Mouse (Mus musculus) layer of hippocampus, adult 9-11 months (tissue): ENCODE results near the gene Med13l.

Source experiments
- DNase-seq: peaks from one replicate; pipeline ENCODE4 v3.0.0; 2022

The Med13l gene

DNA sequence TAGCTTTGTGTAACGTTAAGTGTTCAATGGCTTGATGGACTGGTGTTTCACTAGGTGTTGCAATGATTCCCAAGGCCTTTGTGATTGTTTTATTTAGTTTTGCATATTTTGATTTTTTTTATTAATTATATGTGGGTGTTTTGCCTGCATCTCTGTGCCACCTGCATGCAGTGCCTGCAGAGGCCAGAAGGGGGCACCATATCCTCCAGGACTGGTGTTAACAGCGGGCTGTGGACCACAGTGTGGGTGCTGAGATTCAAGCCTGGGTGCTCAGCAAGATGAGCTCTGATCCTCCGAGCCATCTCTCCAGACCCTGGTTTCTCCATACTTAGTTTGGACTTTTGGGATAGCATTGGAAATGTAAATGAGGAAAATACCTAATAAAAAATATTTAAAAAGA is 143.7 kb downstream of the Med13l start:
- DNase-seq, result no peak

DNA sequence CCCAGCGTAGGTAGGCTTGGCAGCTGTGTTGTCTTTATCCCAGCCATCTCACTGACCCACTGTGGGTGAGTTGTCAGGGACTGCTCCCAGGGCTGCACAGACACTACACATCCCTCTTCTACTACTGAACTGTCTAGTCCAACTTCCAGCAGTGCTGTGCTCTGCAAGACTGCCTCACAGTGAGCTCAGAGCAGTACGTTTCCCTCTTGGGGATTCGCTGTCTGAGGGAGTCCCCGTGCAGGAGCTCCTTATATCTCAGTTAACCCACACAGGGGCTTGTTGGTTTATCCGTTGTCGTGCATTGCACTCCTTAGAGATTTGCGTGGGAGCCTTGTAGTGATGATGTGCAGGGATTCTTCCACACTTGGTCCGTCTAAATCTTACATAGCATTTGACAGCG is 144.5 kb downstream of the Med13l start:
- no peak for DNase-seq

DNA sequence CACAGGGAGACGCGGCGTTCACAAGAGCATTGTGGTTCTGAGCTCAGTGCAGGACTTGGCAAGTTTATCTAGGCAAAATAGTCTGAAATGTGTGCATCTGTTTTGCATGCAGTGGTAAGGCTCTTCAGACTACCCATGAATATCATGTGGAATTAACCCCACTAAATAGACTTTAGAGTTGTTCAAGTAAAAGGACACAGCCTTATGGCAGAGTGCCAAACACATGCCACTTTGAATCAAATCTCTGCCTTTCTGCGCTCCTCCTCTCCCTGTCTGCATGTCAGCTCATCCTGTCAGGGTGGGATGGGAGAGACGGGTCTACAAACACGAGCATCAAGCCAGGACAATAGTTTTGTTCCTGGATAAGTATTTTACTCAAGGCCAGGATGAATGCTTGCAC is 145.5 kb downstream of the Med13l start:
- no peak for DNase-seq

DNA sequence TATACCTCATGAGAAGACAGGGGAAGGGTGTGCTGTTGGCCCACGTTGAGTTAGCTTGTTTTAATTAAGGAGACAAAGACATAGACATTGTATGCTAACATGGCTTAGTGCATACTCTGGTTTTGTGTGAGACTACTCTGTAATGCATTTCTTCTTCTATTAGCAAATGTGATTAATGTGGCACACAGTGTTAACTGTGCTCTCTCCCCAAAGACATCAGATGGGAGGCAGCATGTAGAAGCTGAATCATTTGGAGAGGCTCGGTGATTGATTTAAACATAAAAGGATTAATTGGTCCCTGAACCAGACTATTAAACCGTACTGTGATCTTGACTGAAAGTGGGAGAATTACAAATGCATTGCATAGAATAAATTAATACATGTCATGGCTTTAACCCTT is 145.9 kb downstream of the Med13l start:
- no peak for DNase-seq

DNA sequence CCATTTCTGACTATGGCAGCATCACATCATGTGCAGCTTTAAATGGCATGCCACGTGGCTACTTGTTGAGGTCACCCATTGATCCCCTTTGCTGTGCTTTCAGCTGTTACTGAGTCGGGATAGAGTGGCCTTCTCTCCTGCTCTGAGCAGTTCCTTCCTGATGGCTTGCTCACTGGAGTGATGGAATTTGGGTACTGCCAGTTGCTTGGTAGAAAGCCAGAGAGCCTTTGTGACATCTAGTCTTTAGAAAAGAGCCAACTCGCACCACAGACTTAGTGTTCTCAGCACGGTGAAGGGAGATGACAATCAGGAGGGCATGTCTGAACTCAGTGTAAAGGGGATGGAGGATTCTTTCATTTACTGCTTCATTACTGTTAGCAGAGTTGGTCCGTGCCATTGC is 147.0 kb downstream of the Med13l start:
- no peak for DNase-seq

DNA sequence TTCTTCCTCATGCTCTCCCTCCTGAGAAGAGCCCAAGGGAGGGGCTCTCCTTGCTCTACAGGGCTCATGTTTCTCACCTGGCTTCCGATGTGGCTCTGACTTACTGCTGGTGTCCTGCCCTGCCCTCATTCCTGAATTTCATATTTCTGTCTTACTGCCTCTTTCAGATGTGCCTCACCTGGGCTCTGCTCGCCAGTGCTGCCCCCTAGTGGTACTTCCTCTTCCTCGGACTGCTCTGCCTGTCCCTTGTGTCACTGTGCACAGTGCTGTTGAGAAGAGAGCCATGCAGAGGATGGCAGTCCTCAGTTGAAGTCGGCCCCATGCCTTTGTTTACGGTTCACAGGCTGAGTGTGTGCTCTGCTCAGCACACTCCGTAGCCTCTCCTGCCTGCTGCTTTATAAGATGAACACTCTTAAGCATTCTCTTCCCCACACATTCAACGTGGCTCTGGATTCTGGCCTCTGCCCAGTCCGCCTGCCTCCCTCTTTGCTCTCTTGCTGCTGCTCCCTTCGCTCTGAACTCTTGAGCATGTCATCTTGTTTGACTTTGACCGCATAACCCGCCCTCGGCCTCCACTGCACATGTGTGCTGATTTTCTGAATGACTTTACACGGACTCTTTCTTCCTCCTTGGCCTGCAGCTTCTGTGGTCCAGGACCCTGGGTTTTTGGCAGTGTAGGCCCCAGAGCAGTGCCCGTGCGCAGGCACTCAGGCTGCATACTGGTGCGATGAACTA is 147.9 kb downstream of the Med13l start:
- peak; percentile 50 for DNase-seq

DNA sequence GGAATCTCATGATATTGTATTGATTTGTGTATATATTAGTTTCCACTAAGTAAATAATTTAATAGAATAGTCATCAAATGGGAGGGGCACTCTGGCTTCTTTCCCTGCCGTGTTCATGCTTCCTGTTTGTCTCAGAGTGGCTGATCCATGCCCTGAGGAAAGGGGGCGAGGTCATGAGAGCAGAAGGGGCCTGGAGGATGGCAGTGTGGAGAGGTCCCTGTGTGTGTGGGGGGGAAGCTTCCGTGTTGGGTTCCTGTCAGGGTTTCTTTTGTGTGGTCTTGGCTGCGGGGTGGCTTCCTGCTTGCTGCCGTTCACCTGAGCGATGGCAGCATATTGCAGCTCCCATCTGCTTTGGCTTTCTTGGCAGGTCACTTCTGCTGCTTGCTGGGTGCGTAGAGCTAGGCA is 149.4 kb downstream of the Med13l start:
- DNase-seq, result no peak

DNA sequence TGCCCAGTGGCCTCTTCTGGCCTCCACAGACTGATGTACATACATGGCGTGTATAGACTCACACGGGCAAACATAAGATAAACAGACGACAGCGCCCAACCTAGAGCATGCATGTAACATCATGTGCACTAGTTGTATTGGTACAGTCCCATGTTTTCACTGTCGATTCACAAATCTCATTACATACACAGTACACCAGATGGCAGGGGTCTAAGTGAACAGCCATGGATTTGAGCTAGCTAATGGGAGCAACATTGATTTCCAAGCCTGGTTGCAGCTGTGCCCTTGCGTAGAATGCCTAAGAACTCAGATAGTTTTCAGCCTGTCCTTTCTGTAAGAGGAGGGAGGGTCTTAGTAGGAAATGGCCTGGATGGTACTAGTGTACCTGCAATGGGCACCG is 155.0 kb downstream of the Med13l start:
- DNase-seq, result no peak

DNA sequence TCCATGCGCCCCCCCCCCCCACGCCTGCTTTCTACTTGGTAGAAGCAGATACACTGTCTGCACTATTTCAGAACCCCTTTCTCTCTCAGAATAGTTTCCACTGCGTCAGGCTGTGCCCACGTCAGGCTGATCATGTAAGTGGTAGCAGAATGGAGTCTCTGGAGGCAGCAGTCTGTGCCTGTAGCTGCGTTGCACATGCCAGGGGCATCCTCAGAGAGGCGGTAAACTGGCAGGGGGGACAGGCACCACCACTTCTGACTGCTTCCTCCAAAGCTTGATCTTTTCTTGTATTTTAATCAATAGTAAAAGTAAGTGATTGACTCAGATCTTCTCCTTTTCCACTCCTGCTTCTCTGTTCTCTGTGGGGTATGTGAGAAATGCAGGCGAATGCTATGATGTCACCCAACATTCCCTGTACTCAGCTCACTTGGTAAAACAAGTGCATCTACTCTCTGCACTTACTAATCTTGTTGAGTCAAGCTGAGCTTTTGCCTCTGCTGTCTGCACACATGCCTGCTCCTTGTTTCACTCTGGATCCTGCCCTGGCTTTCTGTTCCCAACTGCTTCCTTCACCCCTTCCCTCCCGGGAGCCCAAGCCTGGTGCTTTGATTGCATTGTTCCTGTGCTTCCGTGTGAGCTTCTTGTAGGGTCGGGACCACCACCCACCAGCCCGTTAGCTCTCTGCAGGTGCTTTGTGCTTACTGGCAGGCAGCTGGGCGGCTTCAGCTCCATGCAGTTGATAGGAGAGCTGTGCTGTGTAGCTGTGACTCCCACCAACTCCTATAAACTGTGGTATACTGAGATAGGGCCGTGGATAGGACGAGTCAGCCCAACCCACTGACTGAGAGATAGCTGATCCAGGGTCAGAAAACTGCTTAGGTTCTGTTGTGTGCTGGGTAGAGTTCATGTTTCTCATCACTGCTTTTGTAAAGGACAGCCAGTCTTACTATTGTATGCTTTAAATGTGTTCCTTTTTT is 156.1 kb downstream of the Med13l start:
- DNase-seq, result no peak

DNA sequence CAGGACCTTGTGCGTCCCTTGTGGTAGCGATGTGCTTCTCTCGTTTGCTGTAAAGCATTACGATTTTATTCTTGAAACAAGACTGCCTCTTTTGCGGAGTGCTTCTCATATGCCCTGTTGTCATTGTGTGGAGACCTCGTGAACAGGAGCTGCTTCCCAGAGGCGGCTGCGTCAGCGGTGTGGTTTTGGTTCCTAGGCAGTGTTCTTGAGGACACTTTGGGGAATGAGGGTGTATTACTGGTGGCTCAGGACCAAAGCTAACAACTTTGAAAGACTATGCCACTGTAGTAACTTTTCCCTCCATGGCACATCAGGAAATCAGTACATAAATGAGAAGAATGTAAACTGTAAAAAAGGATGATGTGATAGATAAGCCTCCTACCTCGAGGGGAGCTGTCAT is 157.0 kb downstream of the Med13l start:
- DNase-seq, result no peak

DNA sequence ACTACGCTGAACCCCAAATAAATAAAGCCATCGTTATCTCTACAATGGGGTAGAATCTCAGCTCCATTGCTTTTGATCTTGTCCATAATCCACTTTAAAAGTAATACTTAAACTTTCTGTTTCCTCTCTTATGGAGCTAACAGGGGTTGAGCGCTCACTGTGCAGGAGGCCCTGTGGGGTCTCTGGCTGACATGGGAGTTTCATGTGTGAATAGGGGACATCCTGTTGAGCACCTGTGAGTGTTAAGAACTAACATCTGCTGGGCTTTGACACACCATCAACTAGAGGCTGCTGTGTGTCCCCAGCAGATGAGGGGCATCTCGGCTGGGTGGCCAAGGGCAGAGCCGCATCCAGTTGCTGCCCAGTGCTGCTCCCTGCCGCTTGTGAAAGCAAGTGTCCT is 157.6 kb downstream of the Med13l start:
- DNase-seq, result no peak

DNA sequence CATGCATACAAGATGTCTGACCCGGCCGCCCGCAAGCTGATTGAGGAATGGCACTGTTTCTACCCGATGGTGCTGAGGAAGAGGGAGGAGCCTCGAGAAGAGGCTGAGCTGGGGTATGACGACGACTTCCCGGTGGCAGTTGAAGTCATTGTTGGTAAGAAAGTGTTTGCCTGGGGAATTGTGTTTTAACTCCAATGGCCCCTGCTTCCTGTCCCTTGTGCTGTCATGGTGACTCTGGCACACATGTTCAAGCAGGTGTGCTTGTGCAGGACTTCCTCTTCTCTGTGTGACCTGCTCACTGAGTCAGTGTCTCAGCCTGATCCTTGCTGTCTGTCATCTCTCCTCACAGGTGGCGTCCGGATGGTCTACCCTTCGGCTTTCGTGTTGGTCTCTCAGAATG is 160.9 kb downstream of the Med13l start:
- DNase-seq, result no peak

DNA sequence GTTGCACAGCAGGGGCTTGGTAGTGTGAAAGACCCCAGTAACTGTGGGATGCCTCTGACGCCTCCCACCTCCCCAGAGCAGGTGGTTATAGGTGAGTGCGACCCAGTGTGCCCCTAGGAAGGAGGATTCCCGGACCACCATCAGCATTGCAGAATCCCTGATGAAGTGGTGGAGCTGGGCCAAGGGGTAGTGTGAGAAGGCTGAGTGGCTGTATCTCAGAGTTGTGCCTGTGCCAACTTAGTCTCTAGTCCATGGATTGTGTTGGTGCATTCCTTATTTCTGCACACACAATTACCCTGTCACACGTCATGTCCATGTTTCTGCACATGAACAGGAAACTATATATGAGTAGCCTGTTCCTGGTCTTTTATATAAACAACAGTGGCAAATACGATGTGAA is 161.4 kb downstream of the Med13l start:
- DNase-seq, result no peak

DNA sequence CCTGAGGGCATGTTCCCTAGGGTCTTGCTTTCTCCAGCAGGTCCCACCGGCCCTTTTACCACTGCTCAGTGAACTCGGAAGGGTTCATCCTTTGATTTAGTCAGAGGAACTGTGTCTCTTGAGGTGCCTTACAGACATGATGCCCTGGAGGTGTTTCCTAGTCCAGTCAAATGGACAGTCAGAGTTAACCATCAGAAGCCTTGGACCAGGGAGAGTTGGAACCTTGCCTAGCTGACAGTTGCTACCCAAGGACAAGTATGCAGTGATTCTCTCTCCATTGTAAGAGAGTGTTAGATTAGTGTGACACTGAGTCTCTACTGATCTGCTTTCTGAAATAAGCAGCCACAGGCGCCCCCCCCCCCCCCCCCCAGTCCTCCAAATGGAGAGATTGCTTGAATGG is 162.0 kb downstream of the Med13l start:
- DNase-seq, result no peak

DNA sequence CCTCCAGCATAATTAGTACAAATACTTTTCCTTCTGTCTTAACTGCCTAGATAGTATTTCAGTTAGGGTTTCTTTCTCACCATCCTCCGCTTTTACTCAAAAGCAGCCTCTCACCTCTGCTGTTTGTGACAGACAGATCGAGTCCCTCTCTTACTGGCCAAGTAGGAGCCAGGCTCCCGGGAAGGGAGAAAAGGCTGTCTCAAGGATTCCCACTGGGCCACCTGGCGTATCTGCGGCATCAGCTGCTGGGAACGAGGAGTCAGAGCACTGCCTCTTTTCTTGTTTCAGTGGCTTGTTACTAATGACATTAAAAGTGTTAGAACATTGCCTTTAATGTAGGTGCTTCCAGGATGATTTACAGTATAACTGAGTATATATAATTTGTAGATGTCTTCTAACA is 164.9 kb downstream of the Med13l start:
- DNase-seq, result no peak

DNA sequence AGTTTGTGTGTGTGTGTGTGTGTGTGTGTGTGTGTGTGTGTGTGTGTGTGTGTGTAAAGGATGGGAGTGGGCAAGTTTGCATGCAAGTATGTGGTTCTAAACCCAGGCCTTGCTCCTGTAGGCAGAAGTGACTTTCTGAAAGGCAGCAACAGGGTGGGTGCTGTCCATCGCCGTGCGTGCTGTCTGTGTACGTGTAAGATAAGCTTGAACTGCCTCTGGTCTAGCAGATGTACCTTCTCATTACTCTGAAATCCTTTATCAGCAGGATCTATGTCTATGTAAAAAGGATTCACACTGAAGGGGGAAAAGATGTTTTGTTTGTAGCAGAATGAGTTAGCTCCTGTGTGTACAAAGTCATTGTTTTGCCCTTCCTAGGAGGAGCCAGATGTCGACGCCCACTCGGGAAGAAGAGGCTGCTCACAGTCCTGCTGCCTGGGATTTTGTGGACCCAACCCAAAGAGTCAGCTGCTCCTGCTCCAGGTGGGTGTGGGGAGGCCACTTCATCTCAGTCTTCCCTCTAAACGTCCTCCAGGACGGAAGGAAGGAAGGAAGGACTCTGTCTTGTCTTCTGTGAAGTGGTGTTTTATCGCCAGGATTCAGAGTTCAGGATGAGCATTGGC is 165.5 kb downstream of the Med13l start:
- DNase-seq, result no peak

DNA sequence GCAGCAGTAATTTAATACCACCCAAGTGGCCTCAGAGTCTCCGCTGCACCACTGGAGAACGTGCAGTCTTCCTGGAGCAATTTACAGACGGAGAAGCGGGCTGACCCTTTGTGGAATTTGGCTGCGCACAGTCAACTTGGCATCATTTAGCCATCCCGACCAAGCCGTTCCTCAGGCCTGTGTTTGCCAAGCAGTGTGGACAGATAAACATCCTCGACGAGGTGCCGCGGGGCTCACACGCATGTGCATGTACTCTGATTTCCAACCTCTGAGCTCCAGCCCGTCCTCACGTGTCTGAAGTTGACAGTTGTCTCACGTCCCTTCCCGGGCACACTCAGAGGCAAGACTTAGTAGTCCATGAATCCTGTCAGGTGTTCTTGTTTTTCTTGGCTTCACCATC is 166.9 kb downstream of the Med13l start:
- DNase-seq, result no peak

DNA sequence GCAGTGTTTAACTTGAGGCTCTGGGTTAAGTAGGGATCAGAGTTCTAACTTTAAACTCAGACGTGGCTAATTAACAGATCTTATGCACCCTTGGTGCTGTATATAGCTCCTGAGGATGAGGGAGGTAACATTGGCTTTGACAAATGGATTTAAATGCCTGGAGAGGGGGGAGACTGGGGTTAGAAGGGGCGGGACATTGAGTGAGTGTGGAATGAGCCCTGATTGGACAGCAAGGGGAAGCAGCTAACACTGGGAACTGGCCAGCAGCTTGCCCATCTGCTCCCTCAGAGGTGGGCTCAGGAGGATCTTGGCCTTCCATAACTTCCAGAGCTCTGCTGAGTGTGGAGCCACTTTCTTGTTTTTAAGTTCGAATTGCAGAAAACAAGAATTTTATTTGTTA is 171.7 kb downstream of the Med13l start:
- no peak for DNase-seq

DNA sequence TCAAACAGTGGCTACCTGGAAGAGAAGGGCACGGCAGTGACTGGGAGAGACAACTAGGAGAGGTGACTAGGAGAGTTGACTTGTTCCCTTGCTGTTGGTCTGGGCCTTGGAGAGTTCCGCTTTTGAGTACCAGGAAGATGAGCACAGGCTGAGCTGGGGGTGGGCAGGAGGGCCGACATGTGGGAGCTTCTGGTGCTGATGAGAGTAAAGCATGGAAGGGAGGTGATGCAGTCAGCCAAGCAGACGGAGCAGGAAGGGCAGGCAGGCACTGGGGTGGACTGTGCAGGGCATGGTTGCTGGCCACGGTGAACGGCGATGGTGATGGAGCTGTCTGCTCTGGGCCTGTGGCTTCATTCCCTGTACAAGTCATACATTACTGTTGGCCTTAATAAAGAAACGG is 172.2 kb downstream of the Med13l start:
- DNase-seq, result no peak

DNA sequence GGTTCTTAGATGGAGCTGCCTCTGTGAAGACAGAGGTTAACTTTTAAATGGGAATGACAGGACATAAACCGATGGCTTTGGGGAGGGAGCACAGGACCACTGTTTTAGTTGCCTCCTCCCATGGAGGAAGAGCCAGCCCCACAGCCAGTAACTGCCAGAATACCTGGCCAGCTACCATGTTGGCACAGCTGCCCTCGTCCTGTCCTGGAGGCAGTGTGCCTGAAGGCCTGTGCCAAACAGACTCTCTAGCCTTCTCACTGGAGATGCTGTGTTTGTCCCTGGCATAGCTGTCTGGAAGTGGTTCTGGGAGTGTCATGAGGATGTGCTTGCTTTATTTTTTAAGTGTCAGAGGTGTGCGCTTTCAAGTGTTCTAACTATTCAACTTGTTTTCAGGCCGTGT is 173.1 kb downstream of the Med13l start:
- DNase-seq, result no peak

DNA sequence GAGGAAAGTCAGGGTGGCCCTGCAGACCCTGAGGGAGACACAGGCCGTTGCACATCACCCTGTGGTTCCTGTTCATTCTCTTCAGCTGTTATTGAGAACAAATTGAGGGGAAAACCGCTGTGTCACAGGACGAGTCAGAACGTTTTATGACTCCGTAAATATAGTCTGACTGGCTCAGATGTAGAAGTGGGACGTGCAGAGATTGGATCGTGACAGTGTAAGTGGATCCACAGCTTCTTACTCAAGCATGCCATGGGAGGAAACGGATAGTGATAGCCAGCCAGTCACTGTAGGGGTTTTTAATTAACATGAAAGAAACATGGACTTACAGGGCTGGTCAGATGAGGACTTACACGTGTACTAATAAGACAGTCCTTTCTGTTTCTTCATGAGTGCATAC is 174.0 kb downstream of the Med13l start:
- no peak for DNase-seq

DNA sequence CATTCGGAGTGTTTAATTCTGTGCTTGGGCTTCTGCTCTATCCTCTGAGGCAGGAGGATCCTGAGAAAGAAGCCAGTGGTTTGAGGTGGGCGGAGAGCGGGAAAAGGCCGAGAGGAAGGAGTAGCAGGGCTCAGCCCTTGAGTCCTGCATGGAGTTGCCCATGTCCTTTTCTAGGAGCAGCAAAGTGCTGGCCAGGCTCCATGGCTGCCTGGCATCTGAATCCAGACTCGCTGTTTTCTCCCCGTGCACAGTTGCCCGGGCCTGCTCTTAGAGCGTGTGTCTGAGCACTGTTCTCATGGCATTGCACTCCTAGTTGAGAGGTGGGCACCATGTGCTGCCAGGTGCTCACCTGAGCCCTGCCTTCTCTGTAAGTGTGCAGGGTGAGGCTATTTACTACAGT is 175.3 kb downstream of the Med13l start:
- no peak for DNase-seq

DNA sequence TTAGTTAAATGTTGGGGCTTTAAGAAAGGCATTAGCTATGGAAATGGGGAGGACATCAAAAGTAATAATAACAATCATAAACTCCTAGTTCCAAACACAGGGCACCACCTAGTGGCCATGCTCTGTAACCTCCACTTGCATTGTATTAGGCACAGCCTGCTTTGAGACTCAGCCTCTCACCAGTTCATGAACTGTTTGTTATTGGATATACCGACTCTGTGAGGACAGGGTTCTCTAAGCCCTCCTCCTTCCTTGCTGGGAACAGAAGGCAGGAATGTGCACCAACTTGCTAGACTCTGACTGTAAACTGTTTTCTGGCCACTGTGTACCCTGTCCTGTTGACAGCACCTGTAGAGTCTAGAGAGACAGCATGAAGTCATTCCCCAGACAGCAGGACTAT is 177.1 kb downstream of the Med13l start:
- DNase-seq, result no peak

DNA sequence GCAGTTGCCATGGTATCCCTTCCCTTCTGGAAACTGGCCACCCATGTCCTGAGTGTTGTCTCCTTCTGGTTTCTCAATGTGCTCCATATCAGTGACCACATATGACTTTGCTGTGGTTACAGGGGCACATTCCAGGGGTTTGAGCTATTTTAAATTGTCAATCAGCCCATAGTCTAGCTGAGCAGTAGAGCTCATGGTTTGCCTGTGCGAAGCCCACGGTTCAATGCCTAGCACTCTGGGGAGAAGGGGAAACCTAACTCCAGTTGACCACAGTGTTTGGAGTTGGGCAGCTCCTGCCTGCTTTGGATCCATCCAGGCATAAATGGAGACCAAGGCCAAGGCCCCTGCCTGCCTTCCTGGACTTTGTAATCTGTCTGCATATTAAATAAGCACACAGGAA is 182.6 kb downstream of the Med13l start:
- DNase-seq, result no peak
